Mouse (Mus musculus) CH12.LX (cell line): ENCODE data around the gene Ptprd. TPM values are rescaled to one million over a fixed set of nuclear protein-coding genes. Genes with fewer than 3 reads are reported as not detected.

Experiments
- DNase-seq: peaks from one replicate; pipeline ENCODE4 v3.0.0-alpha.2; 2013; ENCODE audit errors: extremely low read depth
- H3K27ac ChIP-seq: 2 replicates; pipeline ENCODE4 v1.5.1; 2012; ENCODE audit warnings: low read depth, mild to moderate bottlenecking, control low read depth, moderate library complexity; ENCODE audit not compliant: insufficient read depth
- H3K27me3 ChIP-seq: replicated peaks from 2 replicates; pipeline ENCODE3; 2012; ENCODE audit warnings: inconsistent platforms
- H3K36me3 ChIP-seq, 2 experiments: replicated peaks in 1 of 2; 2 replicates each; pipeline versions ENCODE3 to v1.6.1; 2012; ENCODE audit warnings: inconsistent platforms in 1 of 2, low read length in 1 of 2, mild to moderate bottlenecking in 1 of 2, mixed read lengths in 1 of 2, moderate library complexity in 1 of 2; ENCODE audit not compliant: control insufficient read depth in 1 of 2, insufficient read depth in 1 of 2
- H3K4me1 ChIP-seq, 2 experiments: 2 replicates each; pipeline ENCODE4 v1.6.1; 2012; ENCODE audit warnings: inconsistent platforms in 1 of 2, moderate library complexity in 1 of 2; ENCODE audit not compliant: insufficient read depth in 2 of 2, control insufficient read depth in 1 of 2
- H3K4me2 ChIP-seq: 2 replicates; pipeline ENCODE4 v1.6.1; 2012; ENCODE audit warnings: low read depth, mild to moderate bottlenecking, control low read depth; ENCODE audit not compliant: poor library complexity, insufficient read depth, severe bottlenecking
- H3K4me3 ChIP-seq, 3 experiments: fragments of 150-350 bp in 1 of 3; sonication (generic) in 1 of 3; replicated peaks in 1 of 3; 2 replicates each; pipeline versions ENCODE3 to v1.5.1; 2011 to 2012; ENCODE audit warnings: low read depth in 2 of 3, low read length in 2 of 3, mild to moderate bottlenecking in 2 of 3, moderate library complexity in 2 of 3, control low read depth in 1 of 3, improper control_type of control experiment in 1 of 3, inconsistent platforms in 1 of 3, mixed read lengths in 1 of 3; ENCODE audit not compliant: poor library complexity in 1 of 3
- H3K79me2 ChIP-seq: replicated peaks from 2 replicates; pipeline ENCODE4 v1.6.1; 2012; ENCODE audit warnings: mild to moderate bottlenecking, moderate library complexity; ENCODE audit not compliant: control insufficient read depth, poor library complexity, insufficient read depth, severe bottlenecking; ENCODE audit errors: extremely low read depth
- H3K9ac ChIP-seq: 2 replicates; pipeline ENCODE4 v1.6.1; 2012; ENCODE audit warnings: low read depth, mild to moderate bottlenecking, control low read depth, moderate library complexity; ENCODE audit not compliant: insufficient read depth
- H3K9me3 ChIP-seq: replicated peaks from 2 replicates; pipeline ENCODE3; 2012; ENCODE audit warnings: low read length, inconsistent platforms, mixed read lengths
- BHLHE40 ChIP-seq: IDR thresholded peaks from 2 replicates; pipeline ENCODE4 v1.6.1; 2011; ENCODE audit warnings: mild to moderate bottlenecking, low read depth, low read length, improper control_type of control experiment
- CHD1 ChIP-seq: IDR thresholded peaks from 2 replicates; pipeline ENCODE4 v1.6.1; 2012; ENCODE audit warnings: low read depth, low read length, improper control_type of control experiment, inconsistent platforms
- CHD2 ChIP-seq: IDR thresholded peaks from 2 replicates; pipeline ENCODE4 v1.6.1; 2011; ENCODE audit warnings: low read length, improper control_type of control experiment
- CTCF ChIP-seq, 2 experiments: IDR thresholded peaks in 1 of 2; conservative IDR thresholded peaks in 1 of 2; 2 replicates each; pipeline ENCODE4 v1.5.1; 2011 to 2012; ENCODE audit warnings: low read depth in 2 of 2, low read length in 2 of 2, improper control_type of control experiment in 1 of 2, inconsistent platforms in 1 of 2, mild to moderate bottlenecking in 1 of 2, moderate library complexity in 1 of 2
- E2F4 ChIP-seq: IDR thresholded peaks from 2 replicates; pipeline ENCODE4 v1.6.1; 2011; ENCODE audit warnings: low read depth, low read length, improper control_type of control experiment; ENCODE audit not compliant: insufficient replicate concordance
- ELF1 ChIP-seq: IDR thresholded peaks from 2 replicates; pipeline ENCODE4 v1.6.1; 2014; ENCODE audit warnings: low read depth, mild to moderate bottlenecking, inconsistent platforms, low read length, improper control_type of control experiment
- GABPA ChIP-seq: IDR thresholded peaks from 2 replicates; pipeline ENCODE4 v1.6.1; 2012; ENCODE audit warnings: low read depth, low read length, improper control_type of control experiment, inconsistent platforms; ENCODE audit not compliant: insufficient replicate concordance
- HCFC1 ChIP-seq: IDR thresholded peaks from 2 replicates; pipeline ENCODE4 v1.6.1; 2012; ENCODE audit warnings: low read depth, mild to moderate bottlenecking, inconsistent platforms, low read length, improper control_type of control experiment
- IRF4 ChIP-seq: IDR thresholded peaks from 2 replicates; pipeline ENCODE4 v1.6.1; 2014; ENCODE audit warnings: low read depth, mild to moderate bottlenecking, inconsistent platforms, low read length, improper control_type of control experiment
- JUN ChIP-seq: IDR thresholded peaks from 2 replicates; pipeline ENCODE4 v1.6.1; 2011; ENCODE audit warnings: low read depth, mild to moderate bottlenecking, low read length, improper control_type of control experiment, moderate library complexity; ENCODE audit not compliant: insufficient read depth
- JUND ChIP-seq: conservative IDR thresholded peaks from 2 replicates; pipeline ENCODE4 v1.6.1; 2011; ENCODE audit warnings: low read depth, low read length, improper control_type of control experiment
- KAT2A ChIP-seq: IDR thresholded peaks from 2 replicates; pipeline ENCODE4 v1.6.1; 2012; ENCODE audit warnings: low read length, improper control_type of control experiment, inconsistent platforms; ENCODE audit not compliant: insufficient replicate concordance
- MAFK ChIP-seq: IDR thresholded peaks from 2 replicates; pipeline ENCODE4 v1.6.1; 2011; ENCODE audit warnings: low read length, improper control_type of control experiment; ENCODE audit not compliant: insufficient replicate concordance
- MXI1 ChIP-seq: IDR thresholded peaks from 2 replicates; pipeline ENCODE4 v1.6.1; 2011; ENCODE audit warnings: mild to moderate bottlenecking, low read depth, low read length, improper control_type of control experiment
- NELFE ChIP-seq: IDR thresholded peaks from 2 replicates; pipeline ENCODE4 v1.6.1; 2011; ENCODE audit warnings: low read depth, low read length, improper control_type of control experiment
- POLR2A ChIP-seq: IDR thresholded peaks from 2 replicates; pipeline ENCODE4 v1.6.1; 2011; ENCODE audit warnings: low read depth, mild to moderate bottlenecking, improper control_type of control experiment, low read length
- RAD21 ChIP-seq: IDR thresholded peaks from 2 replicates; pipeline ENCODE4 v1.6.1; 2011; ENCODE audit warnings: low read depth, mild to moderate bottlenecking, low read length, improper control_type of control experiment, moderate library complexity
- RCOR1 ChIP-seq: conservative IDR thresholded peaks from 2 replicates; pipeline ENCODE4 v1.6.1; 2012; ENCODE audit warnings: low read depth, mild to moderate bottlenecking, inconsistent platforms, low read length, improper control_type of control experiment
- SIN3A ChIP-seq: IDR thresholded peaks from 2 replicates; pipeline ENCODE4 v1.6.1; 2012; ENCODE audit warnings: low read length, improper control_type of control experiment, inconsistent platforms
- SMC3 ChIP-seq: IDR thresholded peaks from 2 replicates; pipeline ENCODE4 v1.6.1; 2011; ENCODE audit warnings: low read depth, low read length, improper control_type of control experiment
- TBP ChIP-seq: conservative IDR thresholded peaks from 2 replicates; pipeline ENCODE4 v1.6.1; 2011; ENCODE audit warnings: low read depth, low read length, improper control_type of control experiment
- TCF12 ChIP-seq: IDR thresholded peaks from 2 replicates; pipeline ENCODE4 v1.6.1; 2014; ENCODE audit warnings: low read depth, mild to moderate bottlenecking, inconsistent platforms, low read length, improper control_type of control experiment
- UBTF ChIP-seq: IDR thresholded peaks from 2 replicates; pipeline ENCODE4 v1.6.1; 2012; ENCODE audit warnings: low read depth, mild to moderate bottlenecking, inconsistent platforms, low read length, improper control_type of control experiment, moderate library complexity
- USF1 ChIP-seq: IDR thresholded peaks from 2 replicates; pipeline ENCODE4 v1.6.1; 2014; ENCODE audit warnings: low read depth, mild to moderate bottlenecking, inconsistent platforms, low read length, improper control_type of control experiment
- USF2 ChIP-seq: conservative IDR thresholded peaks from 2 replicates; pipeline ENCODE4 v1.6.1; 2011; ENCODE audit warnings: low read depth, low read length, improper control_type of control experiment
- ZC3H11A ChIP-seq: IDR thresholded peaks from 2 replicates; pipeline ENCODE4 v1.6.1; 2012; ENCODE audit warnings: low read depth, mild to moderate bottlenecking, inconsistent platforms, low read length, improper control_type of control experiment
- ZKSCAN1 ChIP-seq: IDR thresholded peaks from 2 replicates; pipeline ENCODE4 v1.6.1; 2012; ENCODE audit warnings: low read depth, inconsistent platforms, low read length, improper control_type of control experiment, borderline replicate concordance
- ZMIZ1 ChIP-seq: IDR thresholded peaks from 2 replicates; pipeline ENCODE4 v1.6.1; 2012; ENCODE audit warnings: low read depth, mild to moderate bottlenecking, inconsistent platforms, low read length, improper control_type of control experiment
- ZNF384 ChIP-seq: IDR thresholded peaks from 2 replicates; pipeline ENCODE4 v1.6.1; 2012; ENCODE audit warnings: low read depth, low read length, improper control_type of control experiment, inconsistent platforms
- dilution Hi-C: fragments of 300-500 bp; cut with MboI; formaldehyde crosslinking; loops from 2 replicates; pipeline ENCODE4 v1.14.3; 2020; ENCODE audit warnings: low sequenced_read_pairs; ENCODE audit not compliant: extremely low pct_unique_long_range_greater_than_20kb, extremely low pct_ligation_motif_present
- in situ Hi-C: fragments of 300-500 bp; cut with MboI; formaldehyde crosslinking; loops from 3 replicates; pipeline ENCODE4 v1.14.3; 2019; ENCODE audit warnings: low sequenced_read_pairs, low pct_ligation_motif_present, low pct_unique_long_range_greater_than_20kb, mixed read lengths
- polyA plus RNA-seq: library from polyadenylated mRNA; unstranded; fragments of >175 nt; gene quantifications from 2 replicates; pipeline ENCODE4 v1.2.1, GENCODE M21; 2012; ENCODE audit warnings: low read depth; ENCODE audit not compliant: insufficient read length
- total RNA-seq, 2 experiments: library from RNA; depleted of rRNA; stranded (reverse); fragments of 300-350 nt in 1 of 2; fragments of >200 nt in 1 of 2; gene quantifications; 2 replicates each; pipeline ENCODE4 v1.2.3; 2012 to 2014

The Ptprd gene
- total and polyA plus RNA-seq, 3 experiments = not detected

DNA sequence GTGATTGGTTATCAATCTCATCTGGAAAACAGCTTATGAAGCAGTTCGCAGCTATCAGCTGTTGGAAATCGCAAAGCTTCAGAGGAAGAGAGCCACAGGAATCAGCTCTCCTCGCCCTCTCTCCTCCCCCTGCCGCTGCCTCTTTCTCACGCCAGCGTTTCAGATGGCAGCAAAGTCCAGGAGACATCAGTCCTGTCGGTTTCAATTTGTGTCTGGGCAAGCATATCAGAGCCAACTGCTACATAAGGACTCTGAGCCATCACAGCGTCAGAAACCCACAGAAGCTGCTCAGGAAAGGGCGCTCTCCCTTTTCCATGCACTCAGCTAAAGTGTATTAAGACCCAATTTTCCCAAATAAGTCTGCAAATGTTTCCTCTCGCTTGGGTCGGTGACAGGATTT is 1884.4 kb downstream of the Ptprd start:
- no peak overlapping the region for H3K27ac ChIP-seq
- no peak overlapping the region for H3K9ac ChIP-seq
- no peak overlapping the region for H3K4me3 ChIP-seq
- dilution Hi-C loops = no loop called here
- H3K36me3 ChIP-seq = no peaks in the 10 kb centered on the region
- no peak for TF ChIP-seq NELFE
- no peak for TF ChIP-seq IRF4
- TF ChIP-seq E2F4 = no peak
- TF ChIP-seq UBTF = no peak
- TF ChIP-seq ZKSCAN1 = no peak
- TF ChIP-seq TBP = no peak
- no peak for TF ChIP-seq MXI1
- TF ChIP-seq RCOR1 = no peak
- no peak for TF ChIP-seq RAD21
- no peak for TF ChIP-seq USF1
- TF ChIP-seq ELF1 = no peak
- TF ChIP-seq SIN3A = no peak
- no peak for TF ChIP-seq USF2
- TF ChIP-seq BHLHE40 = no peak
- TF ChIP-seq KAT2A = no peak
- no peak for TF ChIP-seq SMC3
- TF ChIP-seq ZMIZ1 = no peak
- no peak for TF ChIP-seq GABPA
- peaks cover 42% of the 10 kb centered on the region for H3K9me3 ChIP-seq
- in situ Hi-C loops = no loop called here
- no peaks in the 10 kb centered on the region for H3K27me3 ChIP-seq
- no peaks in the 10 kb centered on the region for H3K4me1 ChIP-seq
- H3K4me2 ChIP-seq = no peak overlapping the region
- no peaks in the 10 kb centered on the region for H3K79me2 ChIP-seq
- no peak for DNase-seq

DNA sequence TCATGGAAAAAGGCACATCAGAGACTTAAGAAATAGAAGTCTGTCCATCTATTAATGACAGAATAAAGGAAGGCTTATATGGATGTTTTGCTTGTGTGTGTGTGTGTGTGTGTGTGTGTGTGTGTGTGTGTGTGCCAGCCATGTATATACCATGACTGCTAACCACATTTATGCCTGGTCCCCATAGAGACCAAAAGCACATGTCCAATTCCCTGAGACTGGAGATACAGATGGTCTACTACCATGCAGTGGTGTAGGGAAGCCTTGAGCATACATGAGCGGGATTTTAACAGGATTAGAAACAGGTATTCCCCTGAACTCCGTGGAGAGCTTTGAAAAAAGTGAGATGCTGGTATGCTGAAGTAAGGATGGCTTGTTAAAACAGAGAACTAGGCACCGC is 1886.1 kb downstream of the Ptprd start:
- no peaks in the 10 kb centered on the region for H3K4me1 ChIP-seq
- H3K9ac ChIP-seq = no peak overlapping the region
- H3K27me3 ChIP-seq = no peaks in the 10 kb centered on the region
- no peak overlapping the region for H3K27ac ChIP-seq
- H3K4me2 ChIP-seq = no peak overlapping the region
- in situ Hi-C loops = no loop called here
- DNase-seq = no peak
- H3K36me3 ChIP-seq = no peaks in the 10 kb centered on the region
- TF ChIP-seq USF2 = no peak
- TF ChIP-seq UBTF = no peak
- no peak for TF ChIP-seq JUND
- no peak for TF ChIP-seq E2F4
- no peak for TF ChIP-seq CHD1
- no peak for TF ChIP-seq JUN
- no peak for TF ChIP-seq POLR2A
- no peak for TF ChIP-seq ZNF384
- no peak for TF ChIP-seq ZMIZ1
- no peak for TF ChIP-seq KAT2A
- no peak for TF ChIP-seq TBP
- TF ChIP-seq HCFC1 = no peak
- TF ChIP-seq MAFK = no peak
- no peak for TF ChIP-seq TCF12
- no peak for TF ChIP-seq CTCF (conservative IDR thresholded peaks at IDR 0.05 in 1 of 2, IDR thresholded peaks at IDR 0.05 in 1 of 2; ENCODE audit: low read depth in 2 of 2, low read length in 2 of 2)
- no peak for TF ChIP-seq BHLHE40
- no peak for TF ChIP-seq CHD2
- TF ChIP-seq NELFE = no peak
- no peak for TF ChIP-seq ZC3H11A
- no peak for TF ChIP-seq USF1
- peaks cover 37% of the 10 kb centered on the region for H3K9me3 ChIP-seq
- no peaks in the 10 kb centered on the region for H3K79me2 ChIP-seq
- no peak overlapping the region for H3K4me3 ChIP-seq
- dilution Hi-C loops = no loop called here
